Mouse (Mus musculus) ovary, postnatal 10 days (tissue): ENCODE measurements around the gene Hist1h2ai.
"Not testable (repeated sequence)": the region's sequence is repeated elsewhere in the genome, so short reads cannot be mapped to it uniquely, and the experiment has no call there.

Source experiments
- DNase-seq: peaks from one replicate; pipeline ENCODE4 v3.0.0; 2022; ENCODE audit warnings: low spot score

Hist1h2ai gene

DNA sequence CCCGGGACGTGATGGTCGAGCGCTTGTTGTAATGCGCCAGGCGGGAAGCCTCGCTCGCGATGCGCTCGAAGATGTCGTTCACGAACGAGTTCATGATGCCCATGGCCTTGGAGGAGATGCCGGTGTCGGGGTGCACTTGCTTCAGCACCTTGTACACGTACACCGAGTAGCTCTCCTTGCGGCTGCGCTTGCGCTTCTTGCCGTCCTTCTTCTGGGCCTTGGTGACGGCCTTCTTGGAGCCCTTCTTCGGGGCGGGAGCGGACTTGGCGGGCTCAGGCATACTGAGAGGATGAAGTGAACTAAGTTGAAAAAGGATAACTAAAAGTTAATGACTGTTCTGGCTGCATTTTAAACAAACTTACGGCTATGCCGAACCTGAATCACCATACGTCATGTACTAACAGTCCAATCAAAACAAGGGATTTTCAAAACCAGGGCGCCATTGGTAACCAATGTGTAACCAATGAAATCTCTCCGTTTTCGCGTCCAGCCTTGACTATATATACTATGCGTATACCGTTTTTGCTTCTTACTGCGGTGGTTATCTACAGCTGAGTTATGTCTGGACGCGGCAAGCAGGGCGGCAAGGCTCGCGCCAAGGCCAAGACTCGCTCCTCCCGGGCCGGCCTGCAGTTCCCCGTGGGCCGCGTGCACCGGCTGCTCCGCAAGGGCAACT is at the start of gene Hist1h2ai, which contains the start of gene Hist1h2bl:
Hist1h2ai (plus strand) TSS at position 559 of the 676 bp plus-strand sequence.
Hist1h2bl (minus strand) TSS at position 280 of the 676 bp plus-strand sequence.
- peak; percentile 55 for DNase-seq

DNA sequence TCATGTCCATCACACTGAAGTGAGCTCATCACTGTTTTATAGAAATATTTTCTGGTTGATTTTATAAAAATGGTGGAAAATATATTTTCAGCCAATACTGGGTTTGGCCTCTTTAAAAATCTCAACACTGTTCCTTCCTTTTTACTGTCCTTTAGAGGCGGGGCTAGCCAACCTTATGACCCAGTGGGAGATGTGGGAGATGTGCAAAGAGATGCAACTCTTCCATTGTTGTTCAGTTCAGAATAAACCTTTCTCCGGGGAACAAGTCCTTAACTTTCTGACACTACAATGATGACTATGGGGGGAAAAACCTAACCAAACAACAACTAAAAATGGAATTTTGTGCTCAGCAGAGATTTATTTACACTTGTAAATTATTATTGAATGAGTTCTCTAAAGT is 38.9 kb upstream of the Hist1h2ai start, which contains the start of gene Olfr1360:
Olfr1360 (minus strand) TSS at position 101 of the 400 bp plus-strand sequence.
- no peak for DNase-seq

DNA sequence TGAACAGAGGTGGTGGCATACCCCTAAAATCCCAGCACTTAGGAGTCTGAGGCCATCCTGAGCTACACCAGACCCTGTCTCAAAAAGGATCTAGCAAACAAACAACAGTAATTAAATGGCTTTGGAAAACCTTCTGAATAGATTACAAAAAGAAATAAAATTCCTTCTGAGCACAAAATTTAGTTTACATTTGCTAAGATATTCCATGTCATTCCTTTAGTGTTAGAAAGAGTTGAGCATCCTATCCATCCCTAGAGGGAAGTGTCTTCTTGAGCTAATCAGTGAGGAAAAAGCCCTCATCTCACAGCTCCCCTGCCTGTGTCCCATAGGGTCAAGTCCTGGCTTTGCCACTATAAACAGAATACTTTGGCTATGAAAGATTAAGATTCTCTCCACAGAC is 18.4 kb upstream of the Hist1h2ai start, which contains the start of gene Olfr1359:
Olfr1359 (plus strand) TSS at position 301 of the 400 bp plus-strand sequence.
- DNase-seq, result no peak

DNA sequence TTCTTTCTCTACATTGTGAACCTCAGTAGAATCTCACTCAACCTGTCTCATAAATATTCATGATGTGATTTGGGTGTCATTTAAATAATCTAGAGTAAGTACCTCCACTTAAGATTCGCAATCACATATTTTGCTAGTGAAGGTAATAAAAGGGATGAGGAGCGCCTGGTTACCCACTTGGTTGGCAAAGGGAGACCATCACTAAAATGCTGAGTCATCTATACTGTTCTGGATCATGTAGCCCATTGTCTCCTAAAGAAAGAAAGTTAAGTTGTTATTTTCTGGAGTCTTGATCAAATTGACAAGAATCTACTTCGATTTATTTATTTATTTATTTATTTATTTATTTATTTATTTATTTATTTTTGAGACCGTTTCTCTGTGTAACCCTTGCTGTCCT is 9.6 kb upstream of the Hist1h2ai start:
- no peak for DNase-seq

DNA sequence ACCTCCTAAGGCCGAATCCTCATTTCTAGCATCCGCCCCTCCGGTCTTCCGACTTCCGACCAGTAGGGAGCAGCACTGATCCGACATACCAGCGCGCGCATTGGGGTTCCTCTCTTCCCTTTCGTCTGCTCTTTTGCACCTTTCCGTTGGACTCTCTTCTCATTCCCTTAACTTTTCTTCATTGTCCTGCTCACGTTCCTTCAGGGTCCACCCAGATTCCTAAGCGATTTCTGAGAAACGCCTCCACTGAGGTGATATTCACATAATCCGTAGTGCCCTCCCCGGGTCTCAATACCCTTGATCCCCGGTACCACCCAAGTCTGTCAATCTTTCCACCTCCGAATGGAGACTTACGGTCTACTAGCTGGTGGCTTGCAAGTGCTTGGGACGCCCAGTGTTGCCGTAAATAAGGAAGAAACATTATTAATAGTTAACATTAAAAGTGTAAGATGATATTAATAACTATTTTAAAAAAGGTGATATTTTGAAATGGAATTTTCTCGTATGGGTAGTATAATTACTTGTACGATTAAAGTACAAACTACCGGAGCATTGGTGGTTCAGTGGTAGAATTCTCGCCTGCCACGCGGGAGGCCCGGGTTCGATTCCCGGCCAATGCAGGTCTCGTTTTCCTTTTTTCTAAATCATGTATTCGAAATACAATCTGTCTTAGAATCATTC is 6.1 kb upstream of the Hist1h2ai start:
- DNase-seq, result peak; percentile 81

DNA sequence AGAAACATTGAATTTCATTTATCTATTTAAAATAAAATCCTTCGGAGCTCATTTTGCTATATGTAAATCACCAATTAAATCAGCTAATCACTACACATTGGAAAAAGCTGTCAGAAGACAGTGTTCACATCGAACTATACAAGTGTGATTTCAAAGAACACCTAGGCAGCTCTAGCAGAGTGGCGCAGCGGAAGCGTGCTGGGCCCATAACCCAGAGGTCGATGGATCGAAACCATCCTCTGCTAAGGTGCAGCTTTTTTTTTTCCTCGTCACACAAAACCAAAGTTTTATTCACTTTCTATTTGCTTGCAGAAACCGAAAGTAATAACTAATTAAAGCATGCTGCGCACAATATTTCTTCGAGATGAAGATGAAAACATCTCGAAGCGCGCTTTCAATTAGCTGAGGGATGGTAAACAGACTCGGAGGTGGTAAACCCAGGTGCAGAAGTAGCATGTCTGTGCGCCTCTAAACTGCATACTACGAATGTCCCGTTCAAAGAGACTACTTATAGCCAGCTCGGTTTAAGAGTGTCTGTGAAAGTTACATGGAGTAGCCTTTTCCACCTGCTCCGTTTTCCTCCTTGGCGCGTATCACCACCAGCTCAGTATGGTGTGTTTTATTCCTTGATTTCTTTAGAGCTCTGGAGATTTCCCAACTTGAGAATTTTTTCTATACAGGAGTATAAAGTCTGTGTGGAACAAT is 5.2 kb upstream of the Hist1h2ai start:
- peak; percentile 61 for DNase-seq

DNA sequence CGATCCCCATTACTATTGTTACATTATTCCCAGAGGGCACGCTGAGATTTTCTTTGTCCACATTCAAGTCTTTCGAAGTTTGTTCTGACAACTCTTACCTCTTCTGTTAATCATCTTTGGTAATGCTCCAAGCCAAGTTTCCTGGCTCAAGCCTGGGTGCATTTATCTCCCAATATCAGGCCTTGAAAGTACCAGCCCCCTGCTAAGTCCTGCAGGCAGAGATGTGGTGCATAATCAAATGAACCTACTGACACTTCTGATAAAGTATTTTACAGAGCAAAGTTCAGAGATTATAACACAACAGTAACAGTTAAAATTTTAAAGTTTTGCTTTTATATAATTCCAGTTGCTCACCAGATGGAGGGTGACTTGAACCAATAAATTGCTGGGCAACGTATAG is 4.5 kb upstream of the Hist1h2ai start:
- DNase-seq, result no peak

DNA sequence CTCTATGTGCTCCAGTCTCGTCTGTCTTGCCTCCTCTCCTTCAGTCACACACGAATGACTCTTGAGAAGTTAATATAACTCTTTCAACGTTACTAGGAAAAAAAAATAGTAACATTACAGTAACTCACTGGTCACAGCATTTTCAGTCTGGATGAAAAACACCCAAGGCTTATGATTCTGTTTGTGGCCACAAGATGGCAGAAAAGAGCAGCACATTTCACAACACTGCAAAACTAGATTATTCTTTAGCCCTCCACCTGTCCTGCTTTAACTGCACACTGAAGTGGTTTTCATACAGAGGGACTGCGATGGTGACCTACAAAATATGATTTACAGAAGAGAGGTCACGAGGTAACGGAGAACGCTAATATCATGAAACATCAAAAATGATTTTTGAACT is 1.5 kb upstream of the Hist1h2ai start:
- no peak for DNase-seq

DNA sequence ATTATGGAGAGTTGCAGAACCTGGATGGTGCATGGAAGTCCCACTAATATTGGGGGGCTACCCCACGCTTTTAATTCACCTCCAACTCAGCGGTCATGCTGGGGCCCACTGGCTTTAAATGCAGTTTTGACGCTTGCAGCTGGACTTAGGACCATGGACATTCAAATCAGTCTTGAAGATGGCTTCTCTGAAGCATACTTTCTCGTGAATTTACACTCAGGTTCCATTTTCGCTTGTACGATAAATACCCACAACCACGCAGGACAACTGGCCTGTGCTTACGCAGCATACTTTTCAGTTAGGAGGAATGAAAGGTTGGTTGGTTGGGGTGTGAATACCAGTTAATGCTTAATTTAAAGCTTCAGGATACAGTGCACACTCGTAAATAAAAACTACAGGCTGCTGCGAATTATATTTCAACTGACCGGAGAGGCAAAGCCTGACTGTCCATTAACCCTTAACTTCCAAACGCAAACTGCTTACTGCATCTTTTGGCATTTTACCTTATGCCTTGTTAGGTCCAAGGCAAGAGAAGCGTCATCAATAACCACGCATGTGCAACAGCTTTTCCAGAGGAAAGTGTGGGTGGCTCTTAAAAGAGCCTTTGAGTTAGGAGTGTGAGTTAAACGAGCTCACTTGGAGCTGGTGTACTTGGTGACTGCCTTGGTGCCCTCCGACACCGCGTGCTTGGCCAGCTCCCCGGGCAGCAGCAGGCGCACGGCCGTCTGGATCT is 925 bp upstream of the Hist1h2ai start:
- no peak for DNase-seq

DNA sequence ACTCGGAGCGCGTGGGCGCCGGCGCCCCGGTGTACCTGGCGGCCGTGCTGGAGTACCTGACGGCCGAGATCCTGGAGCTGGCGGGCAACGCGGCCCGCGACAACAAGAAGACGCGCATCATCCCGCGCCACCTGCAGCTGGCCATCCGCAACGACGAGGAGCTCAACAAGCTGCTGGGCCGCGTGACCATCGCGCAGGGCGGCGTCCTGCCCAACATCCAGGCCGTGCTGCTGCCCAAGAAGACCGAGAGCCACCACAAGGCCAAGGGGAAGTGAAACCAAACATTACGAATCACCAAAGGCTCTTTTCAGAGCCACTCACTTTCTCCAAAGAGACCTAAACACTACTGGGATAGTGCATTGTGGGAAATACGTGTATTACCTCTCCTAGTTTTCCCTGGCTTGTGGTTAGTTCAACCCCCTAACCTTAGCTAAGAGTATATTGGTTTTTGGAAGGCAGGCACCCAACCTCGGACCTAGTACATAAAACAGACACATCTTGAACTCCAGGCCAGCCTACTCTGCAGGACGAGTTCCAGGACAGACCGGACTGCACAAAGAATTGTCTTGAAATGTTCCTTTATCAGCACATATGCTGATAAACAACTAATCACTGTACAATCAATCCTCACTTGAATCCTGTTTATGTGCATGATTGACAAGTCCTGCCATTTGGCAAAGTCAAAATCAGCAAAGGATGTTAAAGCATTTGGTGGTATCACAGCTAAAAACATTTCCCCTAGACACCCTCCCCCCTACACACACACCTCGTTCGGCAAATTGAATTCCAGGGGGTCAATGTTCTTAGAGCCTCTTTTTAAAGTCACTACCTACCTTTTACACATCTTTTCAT is 544 bp downstream of the Hist1h2ai start:
- DNase-seq, result not testable (repeated sequence)

DNA sequence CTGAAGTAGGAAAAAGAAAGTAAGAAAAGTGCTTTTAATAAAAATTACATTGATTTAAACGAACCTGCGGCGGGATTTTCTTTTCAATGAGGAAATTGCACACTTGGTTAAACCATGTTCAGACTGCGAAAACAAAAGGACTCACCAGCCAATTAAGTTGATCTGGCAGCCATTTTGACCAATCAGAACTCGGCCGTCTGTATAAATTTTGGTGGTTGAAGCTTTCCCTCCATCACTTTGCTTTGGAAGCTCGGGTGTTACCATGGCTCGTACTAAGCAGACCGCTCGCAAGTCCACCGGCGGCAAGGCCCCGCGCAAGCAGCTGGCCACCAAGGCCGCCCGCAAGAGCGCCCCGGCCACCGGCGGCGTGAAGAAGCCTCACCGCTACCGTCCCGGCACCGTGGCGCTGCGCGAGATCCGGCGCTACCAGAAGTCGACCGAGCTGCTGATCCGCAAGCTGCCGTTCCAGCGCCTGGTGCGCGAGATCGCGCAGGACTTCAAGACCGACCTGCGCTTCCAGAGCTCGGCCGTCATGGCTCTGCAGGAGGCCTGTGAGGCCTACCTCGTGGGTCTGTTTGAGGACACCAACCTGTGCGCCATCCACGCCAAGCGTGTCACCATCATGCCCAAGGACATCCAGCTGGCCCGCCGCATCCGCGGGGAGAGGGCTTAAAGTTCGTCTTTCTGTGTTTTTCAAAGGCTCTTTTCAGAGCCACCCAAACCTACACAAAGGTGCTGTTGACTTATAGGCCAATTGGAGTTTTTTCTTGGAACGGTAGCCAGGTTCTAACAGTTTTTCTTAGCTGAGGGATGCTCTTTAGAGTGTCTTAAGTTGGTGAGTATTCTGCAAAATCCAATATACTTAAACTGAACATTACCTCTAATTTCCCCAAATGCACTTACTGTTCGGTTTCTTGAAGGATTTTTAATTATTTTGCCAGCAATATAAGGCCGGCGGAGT is 1.5 kb downstream of the Hist1h2ai start, which contains the start of gene Hist1h3h:
Hist1h3h (plus strand) TSS at position 263 of the 961 bp plus-strand sequence.
- DNase-seq, result peak; percentile 80

DNA sequence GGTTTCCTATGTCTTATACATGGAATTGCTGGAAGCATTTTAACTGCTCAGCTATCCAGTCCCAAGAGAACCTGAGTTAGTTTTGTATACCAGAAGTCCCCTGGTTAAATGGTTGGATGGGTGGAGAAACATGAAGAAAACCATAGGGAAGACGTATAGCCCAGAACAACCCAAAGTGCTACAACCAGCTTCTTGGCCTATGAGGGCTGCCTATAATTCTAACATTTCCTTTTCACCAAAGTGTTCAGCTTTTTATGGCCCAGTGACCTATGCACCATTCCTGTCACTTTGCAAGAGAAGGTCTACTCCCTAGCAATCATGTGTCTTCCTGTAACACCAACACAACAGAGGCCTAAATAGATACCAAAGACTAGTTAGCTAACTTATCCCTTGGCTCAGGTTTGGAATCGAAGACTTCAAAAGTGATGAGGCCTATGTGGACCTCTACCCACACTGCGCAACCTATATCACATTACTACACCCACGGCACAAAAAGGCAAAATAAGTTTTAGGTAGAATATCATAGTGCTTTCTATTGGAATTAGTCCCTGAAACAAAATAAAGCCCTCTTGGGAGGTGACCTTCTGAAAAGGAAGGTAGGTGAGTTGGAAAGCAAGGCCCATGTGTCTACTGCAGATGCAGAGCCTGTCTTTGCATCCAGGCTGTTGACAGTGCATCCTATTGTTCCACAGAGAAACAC is 2.3 kb downstream of the Hist1h2ai start:
- DNase-seq, result no peak

DNA sequence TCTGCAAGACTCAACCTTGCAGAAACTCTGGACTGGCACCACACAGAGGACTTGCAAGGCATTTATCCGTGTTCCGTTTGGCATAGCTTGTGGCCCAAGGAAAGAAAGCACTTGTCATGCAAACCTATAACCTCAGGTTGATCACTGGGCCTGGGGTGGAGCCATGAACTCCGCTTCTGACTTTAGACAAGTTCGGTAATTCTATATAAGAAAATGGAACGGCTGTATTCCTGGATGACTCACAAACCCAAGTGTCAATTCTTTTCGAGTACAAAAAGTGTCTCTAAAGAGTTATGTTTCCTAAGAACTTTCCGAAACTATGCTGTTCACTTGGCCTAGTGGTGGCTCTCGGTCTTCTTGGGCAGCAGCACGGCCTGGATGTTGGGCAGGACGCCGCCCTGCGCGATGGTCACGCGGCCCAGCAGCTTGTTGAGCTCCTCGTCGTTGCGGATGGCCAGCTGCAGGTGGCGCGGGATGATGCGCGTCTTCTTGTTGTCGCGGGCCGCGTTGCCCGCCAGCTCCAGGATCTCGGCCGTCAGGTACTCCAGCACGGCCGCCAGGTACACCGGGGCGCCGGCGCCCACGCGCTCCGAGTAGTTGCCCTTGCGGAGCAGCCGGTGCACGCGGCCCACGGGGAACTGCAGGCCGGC is 5.0 kb downstream of the Hist1h2ai start:
- DNase-seq, result not testable (repeated sequence)

DNA sequence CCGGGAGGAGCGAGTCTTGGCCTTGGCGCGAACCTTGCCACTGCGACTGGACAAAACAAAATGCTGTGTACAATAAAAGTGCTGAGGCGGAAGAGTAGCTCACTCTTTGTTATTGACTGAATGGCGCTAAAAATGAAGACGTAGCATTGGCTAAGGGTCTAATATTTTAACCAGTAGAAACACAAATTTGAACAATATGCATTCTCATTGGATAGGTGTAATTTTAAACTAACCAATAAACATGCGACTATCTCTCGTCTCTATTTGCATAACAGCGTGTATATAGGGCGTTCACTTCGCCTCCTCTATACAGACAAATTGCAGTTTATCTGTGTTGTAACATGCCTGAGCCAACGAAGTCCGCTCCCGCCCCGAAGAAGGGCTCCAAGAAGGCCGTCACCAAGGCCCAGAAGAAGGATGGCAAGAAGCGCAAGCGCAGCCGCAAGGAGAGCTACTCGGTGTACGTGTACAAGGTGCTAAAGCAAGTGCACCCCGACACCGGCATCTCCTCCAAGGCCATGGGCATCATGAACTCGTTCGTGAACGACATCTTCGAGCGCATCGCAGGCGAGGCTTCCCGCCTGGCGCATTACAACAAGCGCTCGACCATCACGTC is 5.6 kb downstream of the Hist1h2ai start, which contains the start of gene Hist1h2bm:
Hist1h2bm (plus strand) TSS at position 288 of the 616 bp plus-strand sequence.
- DNase-seq, result not testable (repeated sequence)

DNA sequence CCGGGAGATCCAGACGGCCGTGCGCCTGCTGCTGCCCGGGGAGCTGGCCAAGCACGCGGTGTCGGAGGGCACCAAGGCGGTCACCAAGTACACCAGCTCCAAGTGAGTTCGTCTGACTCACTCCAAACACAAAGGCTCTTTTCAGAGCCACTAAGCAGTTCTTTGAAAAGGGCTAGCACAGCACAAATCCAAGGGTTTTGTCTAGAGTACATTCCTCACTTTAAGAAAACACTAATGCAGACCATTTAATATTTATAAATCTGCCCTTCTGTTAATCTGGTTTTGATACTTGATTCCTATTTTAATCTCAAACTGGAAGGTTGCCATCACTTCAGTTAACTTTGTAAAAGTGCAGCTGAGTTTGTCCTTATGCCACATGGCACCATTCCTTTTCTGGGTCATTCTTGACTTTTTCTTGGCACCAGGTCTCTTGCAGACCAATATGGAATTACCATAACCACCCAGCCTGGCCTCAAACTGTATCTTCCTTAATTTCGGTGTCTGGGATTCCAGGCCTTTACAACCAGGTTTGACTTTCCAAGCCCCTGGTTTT is 6.2 kb downstream of the Hist1h2ai start:
- no peak for DNase-seq

DNA sequence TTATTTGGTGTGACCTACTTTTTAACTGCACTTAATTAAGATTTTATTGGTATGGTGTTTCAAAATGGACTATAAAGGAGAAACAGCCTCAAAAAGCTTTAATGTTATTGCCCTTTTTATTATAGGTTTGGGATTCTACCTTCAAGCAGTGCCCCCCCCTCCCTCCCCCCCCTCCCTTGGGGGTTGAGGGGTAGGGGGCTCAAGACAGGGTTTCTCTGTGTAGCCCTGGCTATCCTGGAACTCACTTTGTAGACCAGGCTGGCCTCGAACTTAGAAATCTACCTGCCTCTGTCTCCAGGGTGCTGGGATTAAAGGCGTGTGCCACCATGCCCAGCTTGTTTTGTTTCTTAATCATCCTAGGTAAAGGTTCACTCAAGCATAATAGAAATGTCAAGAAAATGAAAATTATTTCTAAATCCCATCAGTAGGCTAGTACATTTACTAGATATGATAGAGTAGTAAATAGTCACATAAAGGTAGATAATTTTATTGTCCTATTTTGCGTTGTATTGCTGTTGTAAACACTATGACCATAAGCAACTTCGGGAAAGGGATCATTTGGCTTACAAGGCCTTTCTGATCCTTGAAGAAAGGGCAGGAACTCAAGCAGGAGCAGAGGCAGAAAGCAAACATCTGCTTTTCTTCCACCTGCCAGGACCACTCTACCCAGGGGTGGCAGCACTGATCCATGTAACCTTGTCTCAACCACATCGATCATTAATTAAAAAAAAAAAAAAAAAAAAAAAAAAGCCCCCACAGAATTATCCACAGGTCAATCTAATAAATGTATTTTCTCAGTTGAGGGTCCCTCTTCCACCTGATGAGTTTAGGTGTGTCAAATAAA is 7.0 kb downstream of the Hist1h2ai start:
- no peak for DNase-seq
